Mouse (Mus musculus) liver, adult 2 months (tissue): Measurements from ENCODE around the gene Actl10. TPM values are rescaled to one million over a fixed set of nuclear protein-coding genes. Genes with fewer than 3 reads are reported as not detected.
A peak's percentile ranks its signal among the peaks of the same experiment; 100 is the strongest.

Source experiments
- DNase-seq: peaks from one replicate; pipeline ENCODE4 v3.0.0-alpha.2; 2011; ENCODE audit warnings: low read depth, low spot score; ENCODE audit errors: extremely low read depth
- H3K27ac ChIP-seq: fragments of 200-500 bp; replicated peaks from 2 replicates; pipeline ENCODE4 v1.5.1; 2012; ENCODE audit warnings: low read depth, mild to moderate bottlenecking, control low read depth, inconsistent platforms, low read length; ENCODE audit not compliant: insufficient read depth
- H3K27me3 ChIP-seq: fragments of 200-500 bp; 2 replicates; pipeline ENCODE4 v1.6.1; 2012; ENCODE audit warnings: mild to moderate bottlenecking, moderate library complexity, low read length, inconsistent platforms; ENCODE audit not compliant: control insufficient read depth, insufficient read depth
- H3K36me3 ChIP-seq: fragments of 200-500 bp; 2 replicates; pipeline ENCODE4 v1.6.1; 2012; ENCODE audit warnings: low read length, inconsistent platforms; ENCODE audit not compliant: control insufficient read depth, insufficient read depth
- H3K4me1 ChIP-seq: fragments of 200-500 bp; 2 replicates; pipeline ENCODE4 v1.6.1; 2011; ENCODE audit warnings: low read length; ENCODE audit not compliant: control insufficient read depth, insufficient read depth
- H3K4me3 ChIP-seq: fragments of 200-500 bp; 2 replicates; pipeline ENCODE4 v1.5.1; 2011; ENCODE audit warnings: low read depth, mild to moderate bottlenecking, control low read depth, low read length, moderate library complexity; ENCODE audit not compliant: insufficient read depth
- H3K79me2 ChIP-seq: fragments of 200-500 bp; 2 replicates; pipeline ENCODE4 v1.6.1; 2012; ENCODE audit warnings: inconsistent platforms, mild to moderate bottlenecking, low read length, moderate library complexity; ENCODE audit not compliant: control insufficient read depth, insufficient read depth
- H3K9ac ChIP-seq: fragments of 200-500 bp; 2 replicates; pipeline ENCODE4 v1.6.1; 2012; ENCODE audit warnings: low read depth, mild to moderate bottlenecking, control low read depth, inconsistent platforms, low read length
- CTCF ChIP-seq: fragments of 200-500 bp; IDR thresholded peaks from 2 replicates; pipeline ENCODE4 v1.5.1; 2011; ENCODE audit warnings: low read depth, low read length, control low read depth
- POLR2A ChIP-seq: fragments of 200-500 bp; IDR thresholded peaks from 2 replicates; pipeline ENCODE4 v1.6.1; 2011; ENCODE audit warnings: low read length, control low read depth; ENCODE audit not compliant: insufficient read depth; ENCODE audit errors: extremely low read depth
- WGBS: fragments of 180-500 bp; shearing (Covaris S2); methylation state at CpG from one replicate; pipeline ENCODE4 v1.1.7; 2018; 5-methylcytosine and 5-hydroxymethylcytosine counted together
- polyA plus RNA-seq: library from polyadenylated mRNA; depleted of rRNA; stranded (reverse); fragments of >200 nt; gene quantifications from 2 replicates; pipeline ENCODE4 v1.2.3, GENCODE M21; 2012; rRNA removed
- total RNA-seq: library from RNA; depleted of rRNA; stranded (reverse); fragments of >200 nt; gene quantifications from 2 replicates; pipeline ENCODE4 v1.2.3, GENCODE M21; 2014; rRNA removed

Gene Actl10
- total RNA-seq, result 0.09 and 0.13 TPM in 2 replicates
- not detected in 2 replicates for polyA plus RNA-seq

- WGBS, result 90% methylated on average over 4 of the region's 4 CpGs
- Histone ChIP-seq H3K27me3 (peaks cover 9% of the 10 kb centered on the region), H3K4me1 (peaks cover 5% of the 10 kb centered on the region), H3K9ac (no peak within 1 kb of the TSS), H3K79me2 (no peaks in the 10 kb centered on the region), H3K27ac (no peak within 1 kb of the TSS), H3K36me3 (no peaks in the 10 kb centered on the region), H3K4me3 (peak within 1 kb of the TSS; percentile 37; the same call in 1 of the 2 replicates)
- TF ChIP-seq POLR2A (no peak), CTCF (no peak)
- DNase-seq, result no peak
Measured at GRCm38 (mm10) chr2:154551476-154551875, at the start of gene Actl10. TSS of gene Actl10 (plus strand) at chr2:154551776.

DNA sequence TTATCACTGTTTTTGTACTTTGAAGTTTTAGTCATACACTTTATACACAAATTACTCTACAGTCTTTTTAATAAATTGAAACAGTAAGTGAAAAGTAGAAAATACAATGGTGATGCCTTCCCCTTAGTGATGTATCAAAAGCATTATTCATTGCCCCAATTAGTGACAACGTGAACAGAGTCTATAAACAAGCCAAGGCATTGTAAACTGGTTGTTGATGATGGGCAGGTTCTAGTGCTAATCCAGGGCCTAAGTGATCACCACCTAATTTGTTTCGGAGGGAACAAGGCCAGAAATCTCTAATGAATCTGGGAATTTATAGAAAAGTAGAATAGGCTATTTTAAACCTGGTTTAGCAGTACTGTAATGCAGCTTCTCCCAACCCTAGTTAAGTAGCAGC lies 44.5 kb upstream of the Actl10 start:
- WGBS, result 71% methylated on average over 2 of the region's 2 CpGs
- H3K4me3 ChIP-seq, result no peak overlapping the region
- no peak overlapping the region for H3K9ac ChIP-seq
- no peaks in the 10 kb centered on the region for H3K27me3 ChIP-seq
- no peaks in the 10 kb centered on the region for H3K79me2 ChIP-seq
- no peak for DNase-seq
- no peak overlapping the region for H3K27ac ChIP-seq
- H3K4me1 ChIP-seq, result peaks cover 4% of the 10 kb centered on the region
- no peak for TF ChIP-seq CTCF
- TF ChIP-seq POLR2A, result no peak
- peaks cover 19% of the 10 kb centered on the region for H3K36me3 ChIP-seq

DNA sequence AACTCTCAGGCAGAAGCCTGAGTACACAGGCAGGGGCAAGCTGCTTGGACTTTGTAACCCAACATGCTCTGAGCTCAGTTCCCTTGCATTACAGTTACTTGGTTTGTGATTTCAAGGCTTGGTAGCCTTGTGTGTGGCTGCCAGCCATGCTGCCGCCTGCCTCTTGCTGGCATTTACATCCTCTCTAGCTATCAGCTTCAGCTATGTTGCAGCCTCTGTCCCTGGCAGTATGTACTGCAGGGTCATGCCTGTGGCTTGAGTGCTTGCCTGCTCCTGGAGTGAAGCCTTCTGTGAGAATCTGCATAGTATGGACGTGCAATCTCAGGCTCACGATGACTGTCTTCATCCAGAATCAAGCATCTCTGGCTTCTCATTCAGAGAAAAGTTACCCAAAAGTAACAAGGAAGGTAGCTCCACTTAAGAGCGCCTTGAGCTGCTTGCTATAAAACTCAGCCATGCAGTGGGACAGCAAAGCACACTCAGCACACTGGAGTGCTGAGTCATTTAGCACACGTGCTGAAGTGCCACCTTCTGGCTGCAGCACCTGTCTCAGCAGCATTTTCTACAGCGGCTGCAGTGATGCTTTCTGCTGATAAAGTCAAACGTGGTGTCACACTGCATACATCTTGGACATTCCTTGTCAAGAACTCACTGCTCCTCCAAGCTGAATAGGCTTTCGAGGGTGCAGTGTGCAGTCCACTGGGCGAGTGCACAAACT lies 43.9 kb upstream of the Actl10 start:
- H3K27ac ChIP-seq, result no peak overlapping the region

DNA sequence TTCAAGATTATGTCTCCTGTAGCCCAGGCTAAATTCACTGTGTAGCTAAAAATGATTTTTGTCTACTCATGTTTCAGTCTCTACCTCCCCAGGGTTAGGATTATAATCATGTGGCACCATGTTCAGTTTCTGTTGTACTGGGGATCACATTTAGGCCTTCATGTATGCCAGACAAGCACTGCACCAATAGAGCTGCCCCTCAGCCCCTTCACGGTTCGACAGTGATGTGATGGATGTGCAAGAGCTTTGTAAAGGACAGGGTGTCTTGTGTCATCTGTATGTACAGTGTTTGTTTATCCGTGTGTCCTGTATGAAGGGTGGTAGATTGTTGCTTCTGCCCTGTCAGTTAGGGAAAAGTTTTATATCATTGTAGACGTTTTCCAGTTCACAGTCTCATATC lies 43.1 kb upstream of the Actl10 start:
- H3K79me2 ChIP-seq, result no peaks in the 10 kb centered on the region
- H3K36me3 ChIP-seq, result peaks cover 20% of the 10 kb centered on the region
- WGBS, result 88% methylated on average over 4 of the region's 4 CpGs
- no peak for DNase-seq
- H3K27me3 ChIP-seq, result no peaks in the 10 kb centered on the region
- peaks cover 4% of the 10 kb centered on the region for H3K4me1 ChIP-seq
- no peak overlapping the region for H3K9ac ChIP-seq
- no peak overlapping the region for H3K27ac ChIP-seq
- no peak overlapping the region for H3K4me3 ChIP-seq
- TF ChIP-seq POLR2A, result no peak
- no peak for TF ChIP-seq CTCF

More for the DNA sequence above, 43.9 kb upstream of the Actl10 start:
- no peak overlapping the region for H3K9ac ChIP-seq
- WGBS, result 50% methylated on average over 9 of the region's 9 CpGs
- H3K4me3 ChIP-seq, result no peak overlapping the region
- H3K27me3 ChIP-seq, result no peaks in the 10 kb centered on the region
- H3K4me1 ChIP-seq, result peaks cover 4% of the 10 kb centered on the region
- H3K79me2 ChIP-seq, result no peaks in the 10 kb centered on the region
- TF ChIP-seq POLR2A (no peak), CTCF (peak; percentile 49)
- H3K36me3 ChIP-seq, result peaks cover 21% of the 10 kb centered on the region
- peak; percentile 75 for DNase-seq

GRCm38 (mm10) chr2:154510141-154510540 lies 41.4 kb upstream of the Actl10 start:
- Histone ChIP-seq H3K27me3 (no peaks in the 10 kb centered on the region), H3K27ac (no peak overlapping the region), H3K4me3 (no peak overlapping the region), H3K4me1 (peaks cover 4% of the 10 kb centered on the region), H3K9ac (no peak overlapping the region), H3K79me2 (no peaks in the 10 kb centered on the region), H3K36me3 (peaks cover 19% of the 10 kb centered on the region)
- 85% methylated on average over 3 of the region's 3 CpGs for WGBS
- no peak for DNase-seq
- TF ChIP-seq POLR2A, result no peak
- TF ChIP-seq CTCF, result no peak

- Histone ChIP-seq H3K9ac (no peak overlapping the region), H3K4me3 (no peak overlapping the region), H3K36me3 (peaks cover 28% of the 10 kb centered on the region), H3K4me1 (no peaks in the 10 kb centered on the region), H3K27me3 (no peaks in the 10 kb centered on the region), H3K27ac (no peak overlapping the region), H3K79me2 (no peaks in the 10 kb centered on the region)
- WGBS, result 80% methylated on average over 3 of the region's 3 CpGs
- DNase-seq, result no peak
- TF ChIP-seq CTCF, result no peak
Measured at GRCm38 (mm10) chr2:154516944-154517343, 34.6 kb upstream of the Actl10 start.
